Mouse (Mus musculus) MEL (cell line): ENCODE results near the gene Urah.

Experiments used
- ELF1 ChIP-seq: IDR thresholded peaks from 2 replicates; pipeline ENCODE4 v1.6.1; 2014; ENCODE audit warnings: low read depth, mild to moderate bottlenecking, inconsistent platforms, low read length, improper control_type of control experiment, moderate library complexity
- GATA1 ChIP-seq: IDR thresholded peaks from 2 replicates; pipeline ENCODE4 v1.6.1; 2011; ENCODE audit warnings: low read depth, low read length, improper control_type of control experiment
- POLR2A ChIP-seq, 2 experiments: IDR thresholded peaks; 2 replicates each; pipeline ENCODE4 v1.6.1; 2011 to 2012; ENCODE audit warnings: low read length in 2 of 2, mild to moderate bottlenecking in 2 of 2, control low read depth in 1 of 2, improper control_type of control experiment in 1 of 2, low read depth in 1 of 2, moderate library complexity in 1 of 2; ENCODE audit not compliant: control insufficient read depth in 1 of 2, insufficient read depth in 1 of 2, poor library complexity in 1 of 2

GRCm38 (mm10) chr7:140855860-140856784 lies 21.3 kb downstream of the Urah start, which contains the start of gene Gm45785:
- TF ChIP-seq POLR2A (IDR thresholded peaks at IDR 0.05; ENCODE audit: control insufficient read depth in 1 of 2, insufficient read depth in 1 of 2, low read depth in 1 of 2, low read length in 2 of 2, poor library complexity in 1 of 2): peak; percentile 53 to 86; a peak in 3 of 4 replicates
- peak; percentile 99 for TF ChIP-seq ELF1
- no peak for TF ChIP-seq GATA1
